8 mouse cellular contexts compared by ENCODE assay signal in genomic region chr19:46254163-46254752, GRCm38 (mm10). TPM values are rescaled to one million over a fixed set of nuclear protein-coding genes. Genes with fewer than 3 reads are reported as not detected.
DNase-seq lines count a peak whose midpoint lies in the region; ATAC-seq lines count a peak whose summit lies in the region.

No protein-coding gene starts in this region.

- no peak overlapping the region for H3K4me3 ChIP-seq in hindbrain, embryonic 11.5 days (ENCODE audit: low read depth, low read length)
- H3K4me3 ChIP-seq in hindbrain, embryonic 16.5 days (ENCODE audit: low read length): no peak overlapping the region
- H3K4me3 ChIP-seq in midbrain, embryonic 15.5 days: no peak overlapping the region

- no peak overlapping the region for H3K4me2 ChIP-seq in hindbrain, embryonic 11.5 days (replicated peaks; ENCODE audit: low read depth, low read length)
- H3K4me2 ChIP-seq in hindbrain, embryonic 16.5 days (ENCODE audit: low read length): no peak overlapping the region
- no peak overlapping the region for H3K4me2 ChIP-seq in midbrain, embryonic 15.5 days

- peak; percentile 65 for DNase-seq in hindbrain, embryonic 11.5 days (ENCODE audit: low spot score)
- peak; percentile 9 for DNase-seq in urinary bladder, postnatal 25 days (ENCODE audit: low spot score)
- no peak for DNase-seq in urinary bladder, postnatal 10 days (ENCODE audit: low spot score)
- DNase-seq in cerebellum, adult 9-11 months: peak; percentile 28
- peak; percentile 27 to 35 for DNase-seq in kidney, postnatal 36 days
- no peak for DNase-seq in testis, postnatal 10 days (ENCODE audit: low spot score)

- 37% methylated on average over 7 of the region's 7 CpGs for WGBS in hindbrain, embryonic 11.5 days
- 33% methylated on average over 7 of the region's 7 CpGs for WGBS in hindbrain, embryonic 16.5 days
- WGBS in midbrain, embryonic 15.5 days: 34% methylated on average over 7 of the region's 7 CpGs

- H3K4me1 ChIP-seq in hindbrain, embryonic 11.5 days (replicated peaks; ENCODE audit: control insufficient read depth, insufficient read depth, low read length): no peaks in the 10 kb centered on the region
- no peaks in the 10 kb centered on the region for H3K4me1 ChIP-seq in hindbrain, embryonic 16.5 days (ENCODE audit: control insufficient read depth, insufficient read depth, low read depth, low read length)
- H3K4me1 ChIP-seq in midbrain, embryonic 15.5 days: no peaks in the 10 kb centered on the region

- H3K9ac ChIP-seq in hindbrain, embryonic 11.5 days (ENCODE audit: low read depth, low read length): no peak overlapping the region
- no peak overlapping the region for H3K9ac ChIP-seq in hindbrain, embryonic 16.5 days (ENCODE audit: low read depth, low read length)
- H3K9ac ChIP-seq in midbrain, embryonic 15.5 days: no peak overlapping the region

- H3K27me3 ChIP-seq in hindbrain, embryonic 11.5 days (ENCODE audit: control insufficient read depth, insufficient read depth, low read length): no peaks in the 10 kb centered on the region
- H3K27me3 ChIP-seq in hindbrain, embryonic 16.5 days (replicated peaks; ENCODE audit: control insufficient read depth, insufficient read depth, low read length): no peaks in the 10 kb centered on the region
- no peaks in the 10 kb centered on the region for H3K27me3 ChIP-seq in midbrain, embryonic 15.5 days (replicated peaks)

- H3K27ac ChIP-seq in hindbrain, embryonic 11.5 days (ENCODE audit: low read depth, low read length): no peak overlapping the region
- no peak overlapping the region for H3K27ac ChIP-seq in hindbrain, embryonic 16.5 days (ENCODE audit: low read depth, low read length)
- no peak overlapping the region for H3K27ac ChIP-seq in midbrain, embryonic 15.5 days

- ATAC-seq in hindbrain, embryonic 11.5 days (ENCODE audit: low FRiP score): no peak
- no peak for ATAC-seq in hindbrain, embryonic 16.5 days
- ATAC-seq in midbrain, embryonic 15.5 days (replicated peaks): 0 out of 2 replicates have a peak, but pooled peaks have one; percentile 62

- H3K36me3 ChIP-seq in hindbrain, embryonic 11.5 days (ENCODE audit: control insufficient read depth, insufficient read depth, low read length): no peaks in the 10 kb centered on the region
- peaks cover 12% of the 10 kb centered on the region for H3K36me3 ChIP-seq in hindbrain, embryonic 16.5 days (ENCODE audit: control insufficient read depth, insufficient read depth, low read length)
- H3K36me3 ChIP-seq in midbrain, embryonic 15.5 days (replicated peaks): peaks cover 6% of the 10 kb centered on the region; the same call in 1 of the 2 replicates

- no peaks in the 10 kb centered on the region for H3K9me3 ChIP-seq in hindbrain, embryonic 11.5 days (ENCODE audit: control insufficient read depth, low read length)
- H3K9me3 ChIP-seq in hindbrain, embryonic 16.5 days (ENCODE audit: control insufficient read depth, low read length): no peaks in the 10 kb centered on the region
- no peaks in the 10 kb centered on the region for H3K9me3 ChIP-seq in midbrain, embryonic 15.5 days

RNA-seq across cellular contexts. Expression of gene Nfkb2, which starts 49.9 kb away (rescaled TPM):
- 2.7 and 4.6 TPM in 2 replicates for polyA plus RNA-seq in hindbrain, embryonic 11.5 days (2014; fragmentation: Nextera tagmentation; extraction: Ambion mirVana)
- polyA plus RNA-seq in hindbrain, embryonic 16.5 days (2015; fragmentation: Nextera tagmentation; extraction: Ambion mirVana): 2.4 and 3.3 TPM in 2 replicates
- polyA plus RNA-seq in midbrain, embryonic 15.5 days (2015; fragmentation: Nextera tagmentation; extraction: Ambion mirVana): 2.3 and 2.7 TPM in 2 replicates

Comparison
In these comparisons a context has a peak if more than half of its experiments do, and no peak if none do; other contexts are left out.
1. DNase-seq: peak in hindbrain, embryonic 11.5 days (single experiment), urinary bladder, postnatal 25 days (single experiment), cerebellum, adult 9-11 months (single experiment) and kidney, postnatal 36 days (2 of 2); none in urinary bladder, postnatal 10 days (single experiment) and testis, postnatal 10 days (single experiment).